Mouse (Mus musculus) liver, embryonic 16.5 days (tissue): ENCODE data around the gene Ecm1. TPM values are rescaled to one million over a fixed set of nuclear protein-coding genes. Genes with fewer than 3 reads are reported as not detected.

ENCODE experiments used
- ATAC-seq: fragments of 200-750 bp; cut with Nextera tagmentation; 2 replicates; pipeline ENCODE4 v1.8.0; 2017; ENCODE audit warnings: low read depth, mild to moderate bottlenecking, moderate number of reproducible peaks, moderate library complexity
- H3K27ac ChIP-seq: fragments of 300-500 bp; sonication (generic); 2 replicates; pipeline ENCODE4 v1.5.1; 2014; ENCODE audit warnings: mild to moderate bottlenecking, low read length
- H3K27me3 ChIP-seq: fragments of 300-500 bp; sonication (generic); 2 replicates; pipeline ENCODE4 v1.6.1; 2014; ENCODE audit warnings: low read depth, low read length, mixed read lengths; ENCODE audit not compliant: control insufficient read depth, insufficient read depth
- H3K36me3 ChIP-seq: fragments of 300-500 bp; sonication (generic); 2 replicates; pipeline ENCODE4 v1.6.1; 2014; ENCODE audit warnings: mild to moderate bottlenecking; ENCODE audit not compliant: control insufficient read depth, insufficient read depth
- H3K4me1 ChIP-seq: fragments of 300-500 bp; sonication (generic); 2 replicates; pipeline ENCODE4 v1.6.1; 2014; ENCODE audit warnings: low read depth, low read length, mixed read lengths; ENCODE audit not compliant: control insufficient read depth
- H3K4me2 ChIP-seq: fragments of 300-500 bp; sonication (generic); 2 replicates; pipeline ENCODE4 v1.6.1; 2014; ENCODE audit warnings: low read depth, low read length, mixed read lengths
- H3K4me3 ChIP-seq: fragments of 300-500 bp; sonication (generic); 2 replicates; pipeline ENCODE4 v1.5.1; 2014; ENCODE audit warnings: low read depth, mild to moderate bottlenecking, low read length
- H3K9ac ChIP-seq: fragments of 300-500 bp; sonication (generic); 2 replicates; pipeline ENCODE4 v1.6.1; 2014; ENCODE audit warnings: low read depth, low read length
- H3K9me3 ChIP-seq: fragments of 300-500 bp; sonication (generic); replicated peaks from 2 replicates; pipeline ENCODE4 v1.6.1; 2016; ENCODE audit warnings: low read length; ENCODE audit not compliant: control insufficient read depth
- WGBS: fragments of 180-500 bp; shearing (Covaris S2); extraction: QIAGEN DNeasy Blood & Tissue Kit; methylation state at CpG from one replicate; pipeline ENCODE4 v1.1.7; 2014; ENCODE audit not compliant: insufficient replicate concordance; 5-methylcytosine and 5-hydroxymethylcytosine counted together
- polyA plus RNA-seq: library from polyadenylated mRNA; unstranded; fragments of >200 nt; fragmentation: Nextera tagmentation; extraction: Ambion mirVana; gene quantifications from 2 replicates; pipeline ENCODE4 v1.2.1, GENCODE M21; 2015

The Ecm1 gene
- polyA plus RNA-seq, 1 experiment from 2014 or later = 26.7 TPM

GRCm38 (mm10) chr3:95709967-95710366 is 29.4 kb downstream of the Ecm1 start:
- H3K27me3 ChIP-seq = no peaks in the 10 kb centered on the region
- no peak overlapping the region for H3K4me2 ChIP-seq
- H3K27ac ChIP-seq = no peak overlapping the region
- H3K4me1 ChIP-seq = no peaks in the 10 kb centered on the region
- ATAC-seq = no peak
- no peaks in the 10 kb centered on the region for H3K9me3 ChIP-seq
- no peak overlapping the region for H3K4me3 ChIP-seq
- H3K9ac ChIP-seq = no peak overlapping the region
- no peaks in the 10 kb centered on the region for H3K36me3 ChIP-seq

DNA sequence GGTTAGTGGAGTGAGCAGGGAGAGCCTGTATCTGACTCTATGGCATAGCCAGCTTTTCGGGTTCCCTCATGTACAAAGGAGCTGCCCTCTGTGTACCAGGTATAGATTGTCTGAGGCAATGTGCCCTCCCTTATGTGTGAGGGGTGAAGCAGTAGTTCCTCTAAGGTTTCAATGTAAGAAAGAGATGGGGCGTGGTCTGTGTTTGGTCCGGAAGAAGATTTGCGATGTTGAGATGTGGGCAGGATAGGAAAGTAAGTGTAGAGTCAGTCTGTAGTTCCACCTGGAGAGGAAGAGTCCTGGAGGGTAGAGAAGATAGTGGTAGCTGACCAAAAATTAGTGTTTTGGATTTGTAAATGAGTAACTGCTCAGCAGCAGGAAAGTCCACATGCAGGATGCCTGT is 30.3 kb downstream of the Ecm1 start:
- 66% methylated on average over 4 of the region's 4 CpGs for WGBS
- Histone ChIP-seq H3K36me3 (no peaks in the 10 kb centered on the region), H3K27me3 (no peaks in the 10 kb centered on the region), H3K4me1 (no peaks in the 10 kb centered on the region), H3K4me3 (no peak overlapping the region), H3K27ac (no peak overlapping the region), H3K9ac (no peak overlapping the region), H3K9me3 (no peaks in the 10 kb centered on the region), H3K4me2 (no peak overlapping the region)
- ATAC-seq = no peak

GRCm38 (mm10) chr3:95707497-95707896 is 31.9 kb downstream of the Ecm1 start:
- no peaks in the 10 kb centered on the region for H3K27me3 ChIP-seq
- no peaks in the 10 kb centered on the region for H3K36me3 ChIP-seq
- 40% methylated on average over 7 of the region's 7 CpGs for WGBS
- H3K4me2 ChIP-seq = no peak overlapping the region
- no peak overlapping the region for H3K4me3 ChIP-seq
- no peak for ATAC-seq
- H3K4me1 ChIP-seq = no peaks in the 10 kb centered on the region
- H3K9ac ChIP-seq = no peak overlapping the region
- H3K27ac ChIP-seq = no peak overlapping the region
- no peaks in the 10 kb centered on the region for H3K9me3 ChIP-seq

DNA sequence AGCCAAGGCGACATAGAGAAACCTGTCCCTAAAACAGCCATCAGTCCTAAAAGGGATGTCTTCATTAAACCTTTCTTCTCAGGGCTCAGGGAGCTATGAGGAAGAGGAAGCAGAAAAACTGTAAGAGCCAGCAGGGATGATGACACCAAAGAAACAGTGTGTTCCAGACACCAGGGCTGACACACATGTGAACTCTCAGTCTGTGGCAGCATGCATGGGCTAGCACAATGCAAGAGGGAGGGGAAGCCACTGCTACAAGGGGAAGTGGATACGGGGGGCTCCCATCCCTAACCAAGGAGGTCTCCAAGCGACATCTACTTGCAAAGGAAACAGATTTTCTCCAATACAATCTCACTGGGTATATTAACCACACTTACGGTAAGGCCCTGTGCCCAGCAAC is 33.1 kb downstream of the Ecm1 start:
- WGBS = 50% methylated on average over 4 of the region's 4 CpGs
- Histone ChIP-seq H3K4me3 (no peak overlapping the region), H3K27me3 (no peaks in the 10 kb centered on the region), H3K27ac (no peak overlapping the region), H3K36me3 (no peaks in the 10 kb centered on the region), H3K9me3 (no peaks in the 10 kb centered on the region), H3K4me2 (no peak overlapping the region), H3K4me1 (peaks cover 6% of the 10 kb centered on the region), H3K9ac (no peak overlapping the region)
- ATAC-seq = no peak; the same call in 1 of the 2 replicates

DNA sequence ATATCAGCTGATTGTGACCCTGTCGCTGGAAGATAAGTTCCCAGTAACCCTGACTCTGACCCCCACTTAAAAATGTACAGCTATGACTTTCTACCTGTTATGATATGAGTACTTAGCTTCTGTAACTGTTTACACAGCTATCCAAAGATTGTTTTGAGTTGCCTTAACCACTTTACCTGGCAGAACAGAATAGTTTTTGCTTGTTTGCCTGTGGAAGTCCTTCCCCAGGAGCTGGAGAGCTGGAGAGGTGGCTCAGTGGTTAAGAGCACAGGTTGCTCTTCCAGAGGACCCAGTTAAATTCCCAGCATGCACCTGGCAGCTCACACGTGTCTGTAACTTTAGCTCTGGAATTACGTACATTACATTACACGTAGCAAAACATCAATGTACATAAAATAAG is 34.8 kb downstream of the Ecm1 start:
- H3K4me1 ChIP-seq = peaks cover 6% of the 10 kb centered on the region
- H3K4me2 ChIP-seq = no peak overlapping the region
- no peaks in the 10 kb centered on the region for H3K27me3 ChIP-seq
- no peak overlapping the region for H3K27ac ChIP-seq
- ATAC-seq = no peak
- H3K9me3 ChIP-seq = no peaks in the 10 kb centered on the region
- WGBS = 67% methylated on average over 4 of the region's 4 CpGs
- H3K4me3 ChIP-seq = no peak overlapping the region
- H3K9ac ChIP-seq = no peak overlapping the region
- no peaks in the 10 kb centered on the region for H3K36me3 ChIP-seq

DNA sequence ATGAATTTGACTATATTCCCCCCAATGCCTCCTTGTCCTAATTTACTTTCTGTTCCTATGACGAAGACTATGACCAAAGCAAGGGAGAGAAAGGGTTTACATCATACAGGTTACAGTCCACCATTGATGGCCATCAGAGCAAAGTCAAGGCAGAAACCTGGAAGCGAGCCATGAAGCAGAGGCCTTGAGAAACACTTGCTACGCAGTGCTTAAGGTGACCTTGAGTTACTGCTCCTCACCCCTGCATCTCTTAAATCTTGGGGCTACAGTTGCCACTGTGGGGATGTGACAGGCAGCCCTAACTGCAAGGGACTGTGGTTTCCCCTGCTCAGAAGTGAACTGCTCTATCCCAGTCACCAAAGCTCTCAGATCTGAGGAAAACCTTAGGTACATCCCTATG is 36.1 kb downstream of the Ecm1 start:
- H3K27ac ChIP-seq = no peak overlapping the region
- H3K36me3 ChIP-seq = no peaks in the 10 kb centered on the region
- no peak overlapping the region for H3K4me2 ChIP-seq
- 73% methylated on average over 3 of the region's 3 CpGs for WGBS
- ATAC-seq = no peak
- H3K9ac ChIP-seq = no peak overlapping the region
- H3K9me3 ChIP-seq = no peaks in the 10 kb centered on the region
- no peaks in the 10 kb centered on the region for H3K27me3 ChIP-seq
- H3K4me3 ChIP-seq = no peak overlapping the region
- H3K4me1 ChIP-seq = peaks cover 6% of the 10 kb centered on the region

GRCm38 (mm10) chr3:95701877-95702540 is 37.4 kb downstream of the Ecm1 start:
- Histone ChIP-seq H3K4me1 (peaks cover 6% of the 10 kb centered on the region), H3K36me3 (no peaks in the 10 kb centered on the region), H3K4me2 (peak overlapping the region; percentile 40), H3K27me3 (no peaks in the 10 kb centered on the region), H3K27ac (no peak overlapping the region), H3K9me3 (no peaks in the 10 kb centered on the region), H3K9ac (0 out of 2 replicates have a peak overlapping the region, but pooled peaks have one; percentile 25), H3K4me3 (peak overlapping the region; percentile 28; the same call in 1 of the 2 replicates)
- 20% methylated on average over 24 of the region's 24 CpGs for WGBS
- ATAC-seq = peak; percentile 59

GRCm38 (mm10) chr3:95701085-95701484 is 38.3 kb downstream of the Ecm1 start:
- no peak for ATAC-seq
- no peak overlapping the region for H3K27ac ChIP-seq
- H3K9me3 ChIP-seq = no peaks in the 10 kb centered on the region
- H3K36me3 ChIP-seq = no peaks in the 10 kb centered on the region
- peaks cover 6% of the 10 kb centered on the region for H3K4me1 ChIP-seq
- H3K4me2 ChIP-seq = no peak overlapping the region
- 66% methylated on average over 2 of the region's 2 CpGs for WGBS
- H3K4me3 ChIP-seq = no peak overlapping the region
- H3K9ac ChIP-seq = no peak overlapping the region
- no peaks in the 10 kb centered on the region for H3K27me3 ChIP-seq

DNA sequence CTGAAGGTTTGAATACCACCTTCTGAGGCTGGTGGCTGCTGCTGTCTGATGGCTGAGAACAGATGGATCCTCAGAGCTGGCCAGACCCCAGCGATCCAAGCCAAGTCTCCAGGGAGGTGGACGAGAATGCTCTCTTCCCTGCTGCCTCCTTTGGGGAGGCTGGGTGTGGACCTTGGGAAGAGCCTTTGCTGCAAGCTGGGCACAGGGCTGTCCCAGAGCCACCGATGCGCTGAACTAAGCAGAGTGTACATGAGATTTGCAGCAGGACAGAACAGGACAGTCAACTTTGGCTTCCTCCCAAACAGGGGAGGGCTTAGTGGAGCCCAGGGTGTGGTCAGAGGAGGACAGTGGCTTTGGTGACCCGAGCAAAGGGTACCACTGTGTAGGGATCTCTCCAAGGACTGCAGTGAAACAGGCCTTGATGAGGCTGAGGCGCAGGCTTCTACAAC is 39.1 kb downstream of the Ecm1 start:
- Histone ChIP-seq H3K9ac (no peak overlapping the region), H3K4me1 (peaks cover 6% of the 10 kb centered on the region), H3K4me2 (no peak overlapping the region), H3K9me3 (no peaks in the 10 kb centered on the region), H3K4me3 (no peak overlapping the region), H3K27me3 (no peaks in the 10 kb centered on the region), H3K27ac (no peak overlapping the region), H3K36me3 (no peaks in the 10 kb centered on the region)
- 55% methylated on average over 6 of the region's 6 CpGs for WGBS
- ATAC-seq = peak; percentile 64
